Mouse (Mus musculus): ENCODE data around the gene Atp11b. TPM values are rescaled to one million over a fixed set of nuclear protein-coding genes. Genes with fewer than 3 reads are reported as not detected.

Atp11b gene
- polyA plus RNA-seq, 1 experiment, result 82.5 TPM

DNA sequence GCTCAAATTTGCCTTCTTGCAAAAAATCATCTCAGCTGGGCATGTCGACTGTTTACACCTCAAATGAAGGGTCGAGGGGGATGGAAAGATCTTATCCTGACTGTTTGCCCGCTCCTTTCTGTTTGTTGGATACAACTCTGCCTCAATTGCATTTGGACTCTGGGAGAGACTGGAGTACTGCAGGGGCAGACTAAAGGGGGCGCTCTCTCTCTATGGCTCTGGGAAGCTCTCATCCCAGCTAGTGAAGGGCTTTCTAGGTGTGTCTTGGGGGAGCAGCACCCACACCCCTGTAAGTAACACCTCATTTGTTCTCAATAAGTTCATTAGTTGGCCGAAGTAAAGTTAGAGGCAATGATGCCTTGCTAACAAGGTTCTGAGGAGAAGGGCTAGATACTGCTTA is 3.6 kb upstream of the Atp11b start:
- no peaks in the 10 kb centered on the region for H3K36me3 ChIP-seq (ENCODE audit: control insufficient read depth, insufficient read depth, low read length, poor library complexity, severe bottlenecking)
- no peak overlapping the region for H3K4me3 ChIP-seq (ENCODE audit: low read depth, low read length)
- H3K4me1 ChIP-seq (ENCODE audit: control insufficient read depth, insufficient read depth, low read length), result peaks cover 1% of the 10 kb centered on the region
- no peaks in the 10 kb centered on the region for H3K27me3 ChIP-seq (ENCODE audit: control insufficient read depth, insufficient read depth, low read length, poor library complexity, severe bottlenecking)
- H3K27ac ChIP-seq (ENCODE audit: insufficient read depth, low read length), result no peak overlapping the region
- TF ChIP-seq CTCF (IDR thresholded peaks at IDR 0.05; ENCODE audit: low read depth, low read length), result peak; percentile 59
- no peak for TF ChIP-seq EP300 (IDR thresholded peaks at IDR 0.05; ENCODE audit: insufficient read depth, low read depth, low read length)
- no peaks in the 10 kb centered on the region for H3K9me3 ChIP-seq (replicated peaks; ENCODE audit: control insufficient read depth, insufficient read depth, low read length, poor library complexity, severe bottlenecking)
- no peak overlapping the region for H3K9ac ChIP-seq (ENCODE audit: low read depth, poor library complexity, severe bottlenecking)

DNA sequence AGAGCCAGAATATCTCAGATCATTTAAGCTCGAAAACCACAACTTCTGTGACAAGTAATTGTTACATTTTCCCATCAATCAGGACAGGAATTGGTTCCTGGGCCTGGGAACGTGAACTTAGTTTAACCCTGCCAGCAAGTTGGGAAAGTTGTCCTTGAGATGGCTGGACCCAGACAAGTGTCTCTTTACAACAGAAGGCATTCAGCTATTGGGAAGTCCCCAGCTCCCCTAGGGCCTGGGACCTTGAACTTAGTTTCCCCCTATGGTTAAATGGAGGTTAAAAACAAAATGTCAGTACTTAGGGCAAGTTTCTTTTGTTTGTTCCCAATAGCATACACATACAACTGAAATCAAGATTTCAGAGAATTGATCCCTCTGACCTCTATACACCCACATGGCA is 2.2 kb upstream of the Atp11b start:
- TF ChIP-seq CTCF (IDR thresholded peaks at IDR 0.05; ENCODE audit: low read depth, low read length), result no peak
- TF ChIP-seq EP300 (IDR thresholded peaks at IDR 0.05; ENCODE audit: insufficient read depth, low read depth, low read length), result no peak
- no peak for TF ChIP-seq POLR2A (IDR thresholded peaks at IDR 0.05; ENCODE audit: insufficient read depth, low read length)

DNA sequence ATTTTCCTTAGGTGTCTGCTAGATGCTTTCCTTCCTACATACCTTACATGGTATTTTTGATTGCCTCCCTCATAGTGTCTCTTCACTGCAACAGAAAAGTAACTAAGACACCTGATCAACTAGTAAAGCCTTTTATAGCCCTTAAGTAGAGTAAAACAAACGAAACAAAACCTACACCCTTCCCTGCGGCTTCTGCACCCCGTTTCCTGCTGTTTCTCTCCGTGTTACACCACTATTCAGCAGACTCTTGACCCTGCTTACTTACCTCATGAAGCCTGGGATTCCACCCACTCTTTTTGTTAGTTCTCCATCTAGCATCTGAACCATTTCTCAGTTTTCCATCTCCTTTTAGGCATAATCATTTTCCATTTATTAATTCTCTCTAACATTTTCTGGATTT is 8.8 kb downstream of the Atp11b start:
- Histone ChIP-seq H3K9me3 (replicated peaks; ENCODE audit: control insufficient read depth, insufficient read depth, low read length, poor library complexity, severe bottlenecking) (no peaks in the 10 kb centered on the region), H3K4me3 (ENCODE audit: low read depth, low read length) (no peak overlapping the region), H3K9ac (ENCODE audit: low read depth, poor library complexity, severe bottlenecking) (no peak overlapping the region), H3K27ac (ENCODE audit: insufficient read depth, low read length) (no peak overlapping the region), H3K36me3 (ENCODE audit: control insufficient read depth, insufficient read depth, low read length, poor library complexity, severe bottlenecking) (no peaks in the 10 kb centered on the region), H3K4me1 (ENCODE audit: control insufficient read depth, insufficient read depth, low read length) (peaks cover 3% of the 10 kb centered on the region), H3K27me3 (ENCODE audit: control insufficient read depth, insufficient read depth, low read length, poor library complexity, severe bottlenecking) (no peaks in the 10 kb centered on the region)
- TF ChIP-seq CTCF (IDR thresholded peaks at IDR 0.05; ENCODE audit: low read depth, low read length) (no peak), POLR2A (IDR thresholded peaks at IDR 0.05; ENCODE audit: insufficient read depth, low read length) (no peak), EP300 (IDR thresholded peaks at IDR 0.05; ENCODE audit: insufficient read depth, low read depth, low read length) (no peak)

More for the DNA sequence above, 2.2 kb upstream of the Atp11b start:
- Histone ChIP-seq H3K27me3 (ENCODE audit: control insufficient read depth, insufficient read depth, low read length, poor library complexity, severe bottlenecking) (no peaks in the 10 kb centered on the region), H3K4me3 (ENCODE audit: low read depth, low read length) (no peak overlapping the region), H3K36me3 (ENCODE audit: control insufficient read depth, insufficient read depth, low read length, poor library complexity, severe bottlenecking) (no peaks in the 10 kb centered on the region), H3K4me1 (ENCODE audit: control insufficient read depth, insufficient read depth, low read length) (peaks cover 1% of the 10 kb centered on the region), H3K27ac (ENCODE audit: insufficient read depth, low read length) (no peak overlapping the region), H3K9ac (ENCODE audit: low read depth, poor library complexity, severe bottlenecking) (no peak overlapping the region), H3K9me3 (replicated peaks; ENCODE audit: control insufficient read depth, insufficient read depth, low read length, poor library complexity, severe bottlenecking) (no peaks in the 10 kb centered on the region)

DNA sequence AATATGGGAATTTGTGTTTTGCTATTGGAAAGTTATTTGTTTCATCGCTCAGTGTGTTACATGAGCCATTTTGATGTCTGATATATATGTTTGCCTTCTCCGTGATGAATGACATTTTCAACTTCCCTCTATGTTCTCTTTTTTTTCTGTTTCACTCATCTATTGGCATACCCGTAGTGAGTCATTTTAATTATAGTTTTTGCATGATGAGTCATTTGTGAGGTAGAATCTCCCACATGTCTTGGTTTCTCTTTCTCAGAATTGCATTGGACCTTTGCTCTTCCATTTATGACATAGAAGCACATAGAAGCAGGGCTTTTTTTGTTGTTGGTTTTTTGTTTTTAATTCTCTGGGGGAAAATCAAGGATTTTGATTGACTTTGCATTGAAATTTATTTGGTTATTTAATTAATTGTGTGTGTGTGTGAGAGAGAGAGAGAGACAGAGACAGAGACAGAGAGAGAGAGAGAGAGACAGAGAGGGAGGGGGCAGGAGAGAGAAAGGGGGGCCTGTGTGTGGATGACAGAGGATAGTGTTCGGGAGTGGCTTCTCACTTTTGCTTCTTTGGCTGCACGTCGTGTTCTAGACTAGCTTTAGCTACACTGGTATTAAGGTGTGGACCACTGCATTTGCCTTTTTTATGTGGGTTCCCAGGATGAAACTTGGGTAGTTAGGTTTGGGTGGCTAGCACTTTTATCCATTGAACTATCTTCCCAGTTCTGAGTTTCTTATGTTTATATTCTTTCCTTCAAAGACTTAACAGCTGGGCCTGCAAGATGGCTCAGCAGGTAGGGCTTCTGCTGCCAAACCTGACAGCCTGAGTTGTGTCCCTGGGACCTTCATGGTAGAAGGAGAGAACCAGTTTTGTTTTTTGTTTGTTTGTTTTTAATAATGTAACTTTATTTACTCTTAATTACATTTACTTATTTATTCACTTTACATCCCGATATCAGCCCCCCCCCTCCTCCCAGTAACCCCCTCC is 11.0 kb downstream of the Atp11b start:
- Histone ChIP-seq H3K9me3 (replicated peaks; ENCODE audit: control insufficient read depth, insufficient read depth, low read length, poor library complexity, severe bottlenecking) (no peaks in the 10 kb centered on the region), H3K9ac (ENCODE audit: low read depth, poor library complexity, severe bottlenecking) (no peak overlapping the region), H3K27me3 (ENCODE audit: control insufficient read depth, insufficient read depth, low read length, poor library complexity, severe bottlenecking) (no peaks in the 10 kb centered on the region), H3K4me1 (ENCODE audit: control insufficient read depth, insufficient read depth, low read length) (peaks cover 3% of the 10 kb centered on the region), H3K27ac (ENCODE audit: insufficient read depth, low read length) (no peak overlapping the region), H3K36me3 (ENCODE audit: control insufficient read depth, insufficient read depth, low read length, poor library complexity, severe bottlenecking) (no peaks in the 10 kb centered on the region), H3K4me3 (ENCODE audit: low read depth, low read length) (no peak overlapping the region)
- no peak for TF ChIP-seq EP300 (IDR thresholded peaks at IDR 0.05; ENCODE audit: insufficient read depth, low read depth, low read length)
- no peak for TF ChIP-seq CTCF (IDR thresholded peaks at IDR 0.05; ENCODE audit: low read depth, low read length)
- TF ChIP-seq POLR2A (IDR thresholded peaks at IDR 0.05; ENCODE audit: insufficient read depth, low read length), result no peak

DNA sequence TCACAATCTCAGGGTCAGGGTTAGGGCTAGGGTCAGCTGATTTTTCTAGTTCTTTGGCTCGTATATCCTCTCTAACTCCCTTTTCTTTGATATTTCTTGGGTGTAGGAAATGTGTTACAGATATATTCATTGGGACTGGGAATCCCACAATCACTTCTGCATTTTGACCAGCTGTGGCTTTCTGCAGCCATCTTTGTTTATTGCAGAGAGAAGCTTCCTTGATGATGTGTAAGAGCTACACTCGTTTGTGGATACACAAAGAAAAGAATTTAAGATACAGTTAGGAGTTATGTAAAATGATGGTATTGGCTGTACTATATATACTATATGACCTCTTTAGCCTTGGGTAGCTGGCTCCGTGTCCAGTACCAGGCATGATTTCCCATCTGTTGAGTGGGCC is 25.8 kb downstream of the Atp11b start:
- Histone ChIP-seq H3K27ac (ENCODE audit: insufficient read depth, low read length) (no peak overlapping the region), H3K36me3 (ENCODE audit: control insufficient read depth, insufficient read depth, low read length, poor library complexity, severe bottlenecking) (peaks cover 2% of the 10 kb centered on the region), H3K9ac (ENCODE audit: low read depth, poor library complexity, severe bottlenecking) (no peak overlapping the region), H3K4me1 (ENCODE audit: control insufficient read depth, insufficient read depth, low read length) (no peaks in the 10 kb centered on the region), H3K27me3 (ENCODE audit: control insufficient read depth, insufficient read depth, low read length, poor library complexity, severe bottlenecking) (no peaks in the 10 kb centered on the region), H3K4me3 (ENCODE audit: low read depth, low read length) (no peak overlapping the region), H3K9me3 (replicated peaks; ENCODE audit: control insufficient read depth, insufficient read depth, low read length, poor library complexity, severe bottlenecking) (no peaks in the 10 kb centered on the region)
- TF ChIP-seq EP300 (IDR thresholded peaks at IDR 0.05; ENCODE audit: insufficient read depth, low read depth, low read length) (no peak), CTCF (IDR thresholded peaks at IDR 0.05; ENCODE audit: low read depth, low read length) (no peak), POLR2A (IDR thresholded peaks at IDR 0.05; ENCODE audit: insufficient read depth, low read length) (no peak)

DNA sequence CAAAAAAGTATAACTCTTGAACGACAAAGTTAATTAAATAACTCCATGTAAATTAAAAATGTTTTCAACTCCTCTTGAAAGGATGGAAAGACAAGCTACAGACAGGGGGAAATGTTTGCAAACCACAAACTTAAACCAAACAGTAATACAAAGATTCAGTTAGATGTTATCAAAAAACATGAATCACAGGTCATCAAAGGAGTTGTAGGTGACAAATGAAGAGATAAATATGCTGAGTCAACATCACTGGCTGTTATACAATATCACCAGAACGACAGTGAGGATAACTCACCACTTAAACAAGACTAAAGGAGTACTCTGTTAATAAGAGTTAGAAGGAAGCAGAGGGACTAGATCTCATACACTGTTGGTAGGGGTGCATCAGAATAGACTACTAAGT is 48.1 kb downstream of the Atp11b start:
- H3K27ac ChIP-seq (ENCODE audit: insufficient read depth, low read length), result no peak overlapping the region
- no peak overlapping the region for H3K9ac ChIP-seq (ENCODE audit: low read depth, poor library complexity, severe bottlenecking)
- TF ChIP-seq CTCF (IDR thresholded peaks at IDR 0.05; ENCODE audit: low read depth, low read length) (no peak), POLR2A (IDR thresholded peaks at IDR 0.05; ENCODE audit: insufficient read depth, low read length) (no peak), EP300 (IDR thresholded peaks at IDR 0.05; ENCODE audit: insufficient read depth, low read depth, low read length) (no peak)
- no peak overlapping the region for H3K4me3 ChIP-seq (ENCODE audit: low read depth, low read length)
- no peaks in the 10 kb centered on the region for H3K27me3 ChIP-seq (ENCODE audit: control insufficient read depth, insufficient read depth, low read length, poor library complexity, severe bottlenecking)
- no peaks in the 10 kb centered on the region for H3K9me3 ChIP-seq (replicated peaks; ENCODE audit: control insufficient read depth, insufficient read depth, low read length, poor library complexity, severe bottlenecking)
- no peaks in the 10 kb centered on the region for H3K4me1 ChIP-seq (ENCODE audit: control insufficient read depth, insufficient read depth, low read length)
- peaks cover 14% of the 10 kb centered on the region for H3K36me3 ChIP-seq (ENCODE audit: control insufficient read depth, insufficient read depth, low read length, poor library complexity, severe bottlenecking)
